Mouse (Mus musculus): ENCODE results near the gene Cyb5d1. TPM values are rescaled to one million over a fixed set of nuclear protein-coding genes. Genes with fewer than 3 reads are reported as not detected.

Cyb5d1 gene
- polyA plus RNA-seq, 1 experiment from 2014 or later, result 31.1 TPM

GRCm38 (mm10) chr11:69426246-69426645 lies 30.8 kb upstream of the Cyb5d1 start:
- no peak for ATAC-seq
- no peaks in the 10 kb centered on the region for H3K9me3 ChIP-seq (replicated peaks; ENCODE audit: control insufficient read depth, low read length)
- H3K27ac ChIP-seq (ENCODE audit: low read depth, low read length), result no peak overlapping the region
- no peak overlapping the region for H3K4me2 ChIP-seq (ENCODE audit: low read length)
- H3K4me1 ChIP-seq (ENCODE audit: control insufficient read depth, insufficient read depth, low read length), result no peaks in the 10 kb centered on the region
- H3K27me3 ChIP-seq (replicated peaks; ENCODE audit: control insufficient read depth, insufficient read depth, low read length), result peaks cover 17% of the 10 kb centered on the region
- H3K4me3 ChIP-seq (ENCODE audit: low read depth, low read length), result no peak overlapping the region
- DNase-seq (ENCODE audit: low spot score), result no peak
- no peaks in the 10 kb centered on the region for H3K36me3 ChIP-seq (ENCODE audit: control insufficient read depth, insufficient read depth, low read length)
- 72% methylated on average over 2 of the region's 2 CpGs for WGBS
- no peak overlapping the region for H3K9ac ChIP-seq (ENCODE audit: low read length)

DNA sequence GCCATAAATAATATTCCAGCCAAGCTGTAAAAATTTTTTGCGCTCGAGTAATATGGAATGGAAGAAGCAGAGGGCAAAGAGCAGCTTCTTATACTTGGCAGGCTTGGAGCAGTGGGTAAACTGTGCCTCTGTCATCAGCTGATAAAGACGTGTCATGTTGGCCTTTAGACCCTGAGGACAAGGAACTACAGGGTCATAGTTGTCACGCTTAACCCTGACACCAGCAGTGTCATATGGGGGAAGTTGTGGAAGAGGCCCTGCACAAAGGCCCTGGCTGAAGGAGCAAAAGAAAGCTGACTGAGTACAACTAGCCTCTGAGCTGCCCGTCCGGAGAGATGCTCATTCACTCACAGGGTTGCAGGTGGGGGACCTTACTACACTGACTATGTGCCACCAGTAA lies 28.5 kb upstream of the Cyb5d1 start:
- Histone ChIP-seq H3K27ac (ENCODE audit: low read depth, low read length) (no peak overlapping the region), H3K4me1 (ENCODE audit: control insufficient read depth, insufficient read depth, low read length) (peaks cover 16% of the 10 kb centered on the region), H3K36me3 (ENCODE audit: control insufficient read depth, insufficient read depth, low read length) (no peaks in the 10 kb centered on the region), H3K9ac (ENCODE audit: low read length) (no peak overlapping the region), H3K9me3 (replicated peaks; ENCODE audit: control insufficient read depth, low read length) (no peaks in the 10 kb centered on the region), H3K27me3 (replicated peaks; ENCODE audit: control insufficient read depth, insufficient read depth, low read length) (peaks cover 25% of the 10 kb centered on the region), H3K4me2 (ENCODE audit: low read length) (no peak overlapping the region), H3K4me3 (ENCODE audit: low read depth, low read length) (no peak overlapping the region)
- ATAC-seq (no peak), DNase-seq (ENCODE audit: low spot score) (no peak)
- WGBS, result 81% methylated on average over 6 of the region's 6 CpGs

GRCm38 (mm10) chr11:69422842-69423241 lies 27.4 kb upstream of the Cyb5d1 start:
- H3K9me3 ChIP-seq (replicated peaks; ENCODE audit: control insufficient read depth, low read length), result no peaks in the 10 kb centered on the region
- no peak overlapping the region for H3K9ac ChIP-seq (ENCODE audit: low read length)
- whole genome bisulfite sequencing, result 88% methylated on average over 10 of the region's 10 CpGs
- DNase-seq (ENCODE audit: low spot score), result no peak
- peaks cover 25% of the 10 kb centered on the region for H3K27me3 ChIP-seq (replicated peaks; ENCODE audit: control insufficient read depth, insufficient read depth, low read length)
- H3K4me3 ChIP-seq (ENCODE audit: low read depth, low read length), result no peak overlapping the region
- peaks cover 20% of the 10 kb centered on the region for H3K4me1 ChIP-seq (ENCODE audit: control insufficient read depth, insufficient read depth, low read length)
- no peaks in the 10 kb centered on the region for H3K36me3 ChIP-seq (ENCODE audit: control insufficient read depth, insufficient read depth, low read length)
- H3K4me2 ChIP-seq (ENCODE audit: low read length), result no peak overlapping the region
- ATAC-seq, result no peak
- no peak overlapping the region for H3K27ac ChIP-seq (ENCODE audit: low read depth, low read length)

DNA sequence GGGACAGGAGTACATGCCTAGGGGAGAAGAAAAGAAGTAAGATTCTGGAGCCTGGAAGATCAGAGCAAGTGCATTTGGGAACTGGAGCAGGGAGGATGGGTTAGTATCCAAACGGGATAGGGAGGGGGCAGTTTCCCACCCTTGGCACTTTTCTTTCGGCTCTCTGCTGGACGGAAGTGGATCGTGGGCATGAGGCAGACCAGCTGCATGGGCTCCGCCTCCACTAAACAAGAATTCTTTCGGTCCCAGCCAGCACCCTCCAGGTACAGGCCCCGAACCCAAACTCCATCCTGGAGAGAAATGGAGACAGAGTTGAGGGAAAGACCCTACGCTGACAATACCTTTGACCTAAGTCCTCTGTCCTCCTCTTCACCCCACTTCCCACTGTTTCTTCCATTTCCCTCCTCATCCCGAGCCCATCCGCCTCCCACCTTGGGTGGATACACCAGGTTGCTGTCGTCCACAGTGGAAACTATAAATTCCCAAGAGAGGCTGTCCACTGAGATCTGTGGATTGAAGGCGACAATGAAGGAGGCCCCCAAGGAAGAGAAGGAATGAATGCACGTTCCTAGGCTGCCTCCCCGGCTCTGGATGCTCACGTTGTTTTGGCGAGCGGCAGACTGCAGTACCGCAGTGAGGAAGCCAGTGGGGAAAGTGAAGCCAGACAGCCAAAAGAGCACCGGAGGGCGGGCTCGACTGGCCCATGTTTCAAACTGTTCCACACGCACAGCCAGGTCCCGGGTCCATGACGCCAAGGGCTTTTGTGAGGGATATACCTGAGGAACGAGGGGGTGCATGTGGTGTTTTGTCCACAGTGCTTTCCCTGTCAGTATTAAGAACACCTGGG lies 25.9 kb upstream of the Cyb5d1 start:
- H3K4me2 ChIP-seq (ENCODE audit: low read length), result no peak overlapping the region
- WGBS, result 11% methylated on average over 25 of the region's 25 CpGs
- H3K9ac ChIP-seq (ENCODE audit: low read length), result no peak overlapping the region
- H3K9me3 ChIP-seq (replicated peaks; ENCODE audit: control insufficient read depth, low read length), result no peaks in the 10 kb centered on the region
- no peaks in the 10 kb centered on the region for H3K36me3 ChIP-seq (ENCODE audit: control insufficient read depth, insufficient read depth, low read length)
- ATAC-seq (no peak), DNase-seq (ENCODE audit: low spot score) (no peak)
- peaks cover 29% of the 10 kb centered on the region for H3K4me1 ChIP-seq (ENCODE audit: control insufficient read depth, insufficient read depth, low read length)
- H3K4me3 ChIP-seq (ENCODE audit: low read depth, low read length), result no peak overlapping the region
- H3K27me3 ChIP-seq (replicated peaks; ENCODE audit: control insufficient read depth, insufficient read depth, low read length), result peaks cover 25% of the 10 kb centered on the region
- H3K27ac ChIP-seq (ENCODE audit: low read depth, low read length), result no peak overlapping the region

GRCm38 (mm10) chr11:69420554-69421000 lies 25.1 kb upstream of the Cyb5d1 start:
- no peaks in the 10 kb centered on the region for H3K9me3 ChIP-seq (replicated peaks; ENCODE audit: control insufficient read depth, low read length)
- peak overlapping the region; percentile 17 for H3K4me3 ChIP-seq (ENCODE audit: low read depth, low read length)
- H3K27ac ChIP-seq (ENCODE audit: low read depth, low read length), result no peak overlapping the region
- H3K4me1 ChIP-seq (ENCODE audit: control insufficient read depth, insufficient read depth, low read length), result peaks cover 29% of the 10 kb centered on the region
- peaks cover 25% of the 10 kb centered on the region for H3K27me3 ChIP-seq (replicated peaks; ENCODE audit: control insufficient read depth, insufficient read depth, low read length)
- no peak for ATAC-seq
- DNase-seq (ENCODE audit: low spot score), result no peak
- 7% methylated on average over 10 of the region's 10 CpGs for WGBS
- peak overlapping the region; percentile 25 for H3K9ac ChIP-seq (ENCODE audit: low read length)
- no peaks in the 10 kb centered on the region for H3K36me3 ChIP-seq (ENCODE audit: control insufficient read depth, insufficient read depth, low read length)
- peak overlapping the region; percentile 95 for H3K4me2 ChIP-seq (ENCODE audit: low read length)

DNA sequence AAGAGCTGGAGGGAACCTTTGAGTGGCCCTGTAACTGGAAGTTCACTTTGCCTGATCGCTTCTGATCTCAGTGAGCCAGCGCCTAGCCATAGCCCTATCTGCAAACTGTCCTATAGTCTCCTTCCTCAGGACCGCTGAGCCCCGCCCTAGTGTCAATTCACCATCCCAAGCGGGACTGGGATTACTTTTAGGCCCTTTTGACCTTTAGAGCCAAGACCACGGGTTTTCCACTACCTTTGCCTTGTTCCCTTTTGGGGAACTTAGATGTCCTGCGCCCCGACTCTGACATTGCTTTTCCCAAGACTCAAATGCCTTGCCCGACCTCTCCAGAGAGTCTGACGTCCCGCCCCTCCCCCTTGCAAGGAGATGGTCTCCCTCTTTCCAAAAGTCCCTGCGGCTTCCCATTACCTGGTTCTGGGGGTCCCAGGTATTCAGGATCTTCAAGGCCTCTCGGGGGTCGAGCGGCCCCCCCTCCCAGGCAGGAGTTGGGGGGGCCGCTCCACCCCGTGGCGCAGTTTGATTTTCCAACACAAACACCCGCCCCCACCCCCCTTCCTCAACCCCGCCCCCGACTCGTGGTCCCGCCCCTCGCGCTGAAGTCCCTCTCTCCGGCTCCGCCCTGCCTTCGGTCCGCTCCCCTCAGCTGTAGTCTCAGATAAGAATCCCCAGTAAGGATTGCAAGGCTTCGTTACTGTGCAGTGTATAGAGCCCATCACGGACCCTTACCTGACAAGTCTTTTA lies 24.6 kb upstream of the Cyb5d1 start:
- peak overlapping the region; percentile 25 for H3K9ac ChIP-seq (ENCODE audit: low read length)
- H3K27me3 ChIP-seq (replicated peaks; ENCODE audit: control insufficient read depth, insufficient read depth, low read length), result peaks cover 25% of the 10 kb centered on the region
- H3K4me3 ChIP-seq (ENCODE audit: low read depth, low read length), result peak overlapping the region; percentile 77
- H3K4me1 ChIP-seq (ENCODE audit: control insufficient read depth, insufficient read depth, low read length), result peaks cover 29% of the 10 kb centered on the region
- no peaks in the 10 kb centered on the region for H3K9me3 ChIP-seq (replicated peaks; ENCODE audit: control insufficient read depth, low read length)
- WGBS, result under 1% methylated on average over 31 of the region's 31 CpGs
- no peak overlapping the region for H3K27ac ChIP-seq (ENCODE audit: low read depth, low read length)
- peak overlapping the region; percentile 95 for H3K4me2 ChIP-seq (ENCODE audit: low read length)
- ATAC-seq (no peak), DNase-seq (ENCODE audit: low spot score) (no peak)
- no peaks in the 10 kb centered on the region for H3K36me3 ChIP-seq (ENCODE audit: control insufficient read depth, insufficient read depth, low read length)

- Histone ChIP-seq H3K27me3 (replicated peaks; ENCODE audit: control insufficient read depth, insufficient read depth, low read length) (peaks cover 25% of the 10 kb centered on the region), H3K4me2 (ENCODE audit: low read length) (peak overlapping the region; percentile 95), H3K9me3 (replicated peaks; ENCODE audit: control insufficient read depth, low read length) (no peaks in the 10 kb centered on the region), H3K36me3 (ENCODE audit: control insufficient read depth, insufficient read depth, low read length) (no peaks in the 10 kb centered on the region), H3K4me1 (ENCODE audit: control insufficient read depth, insufficient read depth, low read length) (peaks cover 35% of the 10 kb centered on the region), H3K9ac (ENCODE audit: low read length) (peak overlapping the region; percentile 47), H3K4me3 (ENCODE audit: low read depth, low read length) (peak overlapping the region; percentile 77), H3K27ac (ENCODE audit: low read depth, low read length) (peak overlapping the region; percentile 99)
- WGBS, result under 1% methylated on average over 19 of the region's 19 CpGs
- DNase-seq (ENCODE audit: low spot score) (no peak), ATAC-seq (no peak)
Measured at GRCm38 (mm10) chr11:69419443-69419812, 24.0 kb upstream of the Cyb5d1 start.

DNA sequence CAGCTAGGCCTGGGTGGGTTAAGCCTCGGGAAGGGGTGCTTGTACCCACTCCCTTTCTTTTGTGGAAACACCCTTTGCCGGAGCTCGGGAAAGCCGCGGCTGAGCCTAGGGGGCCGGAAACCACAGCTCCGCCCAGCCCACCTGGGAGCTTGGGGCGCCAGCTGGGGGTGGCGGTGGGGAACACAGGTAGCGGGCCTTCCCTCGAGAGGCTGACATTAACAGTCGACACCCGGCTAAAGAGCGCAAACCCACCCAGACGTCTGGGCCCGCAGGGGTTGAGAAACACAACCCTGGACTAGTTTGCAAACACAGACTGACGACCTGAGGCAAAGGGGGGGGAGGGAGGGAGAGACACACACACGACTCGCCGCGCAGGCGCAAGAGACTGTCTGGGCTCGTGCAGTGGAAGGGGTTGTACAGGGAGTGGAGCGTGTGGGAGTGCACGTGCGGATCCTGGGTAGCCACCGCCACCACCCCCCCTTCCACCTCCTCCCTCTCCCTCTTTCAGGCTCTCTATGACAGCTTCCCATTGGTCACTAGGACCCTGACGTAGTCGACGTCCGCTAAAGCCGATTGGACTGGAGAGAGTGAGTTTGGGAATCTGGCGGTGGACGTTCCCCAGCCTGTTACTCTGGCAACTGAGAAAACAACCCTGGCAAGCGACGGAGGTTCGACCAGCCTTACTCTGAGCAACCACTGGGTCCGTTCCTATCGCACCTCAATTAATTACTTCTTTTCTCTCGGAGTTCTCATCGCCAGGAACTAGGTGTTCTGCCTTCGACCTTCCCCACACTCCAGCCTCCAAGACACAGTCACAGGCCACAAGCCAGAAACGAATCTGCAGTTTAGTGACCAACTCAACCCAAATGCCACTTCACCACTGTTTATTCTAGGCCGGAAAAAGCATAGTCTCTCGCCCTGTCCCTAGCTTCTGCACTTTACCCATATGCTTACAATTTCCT lies 23.3 kb upstream of the Cyb5d1 start:
- peaks cover 42% of the 10 kb centered on the region for H3K4me1 ChIP-seq (ENCODE audit: control insufficient read depth, insufficient read depth, low read length)
- WGBS, result under 1% methylated on average over 45 of the region's 45 CpGs
- peak overlapping the region; percentile 95 for H3K4me2 ChIP-seq (ENCODE audit: low read length)
- peaks cover 25% of the 10 kb centered on the region for H3K27me3 ChIP-seq (replicated peaks; ENCODE audit: control insufficient read depth, insufficient read depth, low read length)
- H3K9me3 ChIP-seq (replicated peaks; ENCODE audit: control insufficient read depth, low read length), result no peaks in the 10 kb centered on the region
- ATAC-seq (peak; percentile 90), DNase-seq (ENCODE audit: low spot score) (peak; percentile 98)
- H3K9ac ChIP-seq (ENCODE audit: low read length), result peak overlapping the region; percentile 54
- peak overlapping the region; percentile 99 for H3K27ac ChIP-seq (ENCODE audit: low read depth, low read length)
- no peaks in the 10 kb centered on the region for H3K36me3 ChIP-seq (ENCODE audit: control insufficient read depth, insufficient read depth, low read length)
- peak overlapping the region; percentile 77 for H3K4me3 ChIP-seq (ENCODE audit: low read depth, low read length)
